Mouse (Mus musculus): ENCODE measurements around the gene Katna1.
"Not testable (repeated sequence)": the region's sequence is repeated elsewhere in the genome, so short reads cannot be mapped to it uniquely, and the experiment has no call there.

Katna1 gene

DNA sequence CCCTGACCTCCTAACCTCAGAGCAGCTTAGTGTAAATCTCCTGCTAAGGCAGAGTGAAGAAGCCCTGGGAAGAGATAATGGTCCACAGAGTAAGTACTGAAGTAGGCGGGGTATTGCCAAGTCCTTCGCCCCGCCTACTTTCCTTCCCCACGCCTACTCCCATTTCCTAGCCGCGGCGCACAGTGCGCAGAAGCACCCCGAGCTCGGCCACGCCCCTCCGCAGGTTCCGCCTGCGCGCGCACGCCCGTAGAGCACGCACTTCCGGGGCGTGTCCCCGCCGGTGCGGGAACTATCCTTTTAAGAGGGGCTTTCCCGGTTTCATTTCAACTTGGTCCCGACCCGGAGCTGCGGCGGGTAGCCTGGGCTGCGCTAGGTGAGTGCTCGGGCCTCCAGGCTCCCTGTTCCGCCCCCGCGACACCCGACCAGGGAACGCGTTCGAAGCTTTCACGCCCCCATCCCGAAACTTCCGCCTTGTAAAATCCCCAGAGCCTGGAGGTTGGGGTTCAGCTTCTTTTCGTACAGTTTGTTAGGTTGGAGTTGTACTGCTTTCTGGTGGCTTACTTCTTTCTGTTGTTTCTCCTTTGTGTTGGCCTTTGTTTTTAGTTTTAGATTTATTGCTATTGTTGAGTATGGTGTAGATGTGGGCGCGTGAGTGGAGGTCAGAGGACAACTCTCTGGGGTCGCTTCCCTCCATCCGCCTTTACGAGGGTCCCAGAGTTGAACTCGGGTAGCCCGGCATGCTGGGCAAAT lies at the start of gene Katna1:
Gene Katna1 (plus strand): TSS at position 250 of the 750 bp plus-strand sequence.
- ATAC-seq (ENCODE audit: low TSS enrichment) = peak; percentile 98

DNA sequence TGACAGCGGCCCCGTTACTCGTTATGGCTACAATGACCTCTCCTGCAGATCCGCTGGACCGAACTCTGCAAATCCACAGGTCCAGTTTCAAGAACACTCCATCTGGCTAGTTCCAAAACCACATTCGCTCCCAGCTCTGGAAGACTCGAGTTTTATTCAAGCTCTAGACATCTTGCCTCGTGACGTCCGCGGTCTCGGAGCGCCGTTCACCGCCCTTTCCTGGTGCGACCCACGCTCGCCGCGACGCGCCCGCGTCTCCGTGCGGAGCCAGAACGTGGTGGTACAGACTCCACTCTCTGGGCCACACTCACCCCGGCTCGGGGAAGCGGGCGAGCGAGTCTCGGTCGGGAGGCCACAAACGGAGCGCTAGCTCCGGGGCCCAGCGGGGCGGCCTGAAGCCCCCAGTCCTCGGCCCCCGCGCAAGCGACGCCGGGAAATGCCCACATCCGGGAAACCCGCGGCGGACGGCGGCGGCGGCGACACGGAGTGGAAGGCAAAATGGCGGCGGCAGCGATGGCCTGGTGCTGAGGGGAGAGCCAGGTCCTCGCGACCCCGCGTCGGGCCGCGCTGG lies 45.0 kb upstream of the Katna1 start, which contains the start of the genes Pcmt1 and Lats1:
Gene Pcmt1 (minus strand): TSS at position 406 of the 571 bp plus-strand sequence.
Gene Lats1 (plus strand): TSS at position 484 of the 571 bp plus-strand sequence.
- peak; percentile 91 for ATAC-seq (ENCODE audit: low TSS enrichment)

DNA sequence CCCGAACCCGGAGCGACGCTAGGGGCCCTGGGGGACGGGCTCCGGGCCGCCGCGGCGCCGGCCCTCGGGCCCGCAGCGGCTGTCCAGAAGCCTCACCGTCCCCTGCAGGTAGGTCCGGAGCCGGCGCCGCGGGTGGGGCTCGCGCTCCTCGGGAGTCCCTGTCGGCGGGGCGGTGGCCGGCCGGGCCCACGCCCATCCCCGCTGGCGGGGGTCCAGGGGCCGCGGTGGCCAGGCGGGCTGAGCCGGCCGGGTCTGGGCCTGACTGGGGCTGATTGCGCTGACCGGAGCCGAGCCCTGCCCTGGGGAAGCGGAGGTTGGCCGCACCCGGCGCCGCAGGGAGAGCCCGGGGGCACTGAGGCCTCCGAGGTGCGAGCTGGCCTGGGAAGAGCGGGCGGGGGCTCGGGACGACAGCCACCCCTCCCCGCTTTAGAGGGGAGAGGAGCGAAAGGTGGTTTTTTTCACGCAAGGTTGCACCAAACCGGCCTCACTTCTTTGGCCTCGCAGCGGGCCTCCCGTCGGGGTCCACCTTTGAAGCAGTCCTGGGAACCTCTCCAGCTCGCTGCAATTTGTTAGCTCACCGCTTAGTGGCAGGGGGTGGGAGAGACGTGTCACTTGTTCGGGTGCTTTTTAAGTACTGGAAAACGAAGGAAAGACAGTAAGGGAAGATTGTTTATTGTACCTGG lies 44.3 kb upstream of the Katna1 start:
- peak; percentile 66 for ATAC-seq (ENCODE audit: low TSS enrichment)

DNA sequence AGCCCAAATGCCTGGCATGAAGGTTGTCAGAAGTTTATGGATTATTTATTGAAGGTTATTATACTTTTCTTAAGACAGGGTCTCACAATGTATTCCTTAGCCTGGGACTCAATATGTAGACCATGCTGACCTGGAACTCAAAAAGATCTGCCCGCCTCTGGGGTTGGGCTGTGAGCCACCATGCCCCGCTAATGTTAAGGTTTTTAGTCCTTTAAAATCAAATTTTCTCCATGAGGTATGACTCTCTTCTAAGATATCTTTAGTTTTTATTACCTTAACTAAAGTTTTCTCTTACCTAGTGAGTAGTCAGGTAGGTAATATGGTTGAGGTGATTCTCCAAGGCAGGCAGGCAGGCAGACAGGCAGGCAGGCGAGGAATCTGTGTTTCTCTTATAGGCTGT lies 43.6 kb upstream of the Katna1 start:
- no peak for ATAC-seq (ENCODE audit: low TSS enrichment)

DNA sequence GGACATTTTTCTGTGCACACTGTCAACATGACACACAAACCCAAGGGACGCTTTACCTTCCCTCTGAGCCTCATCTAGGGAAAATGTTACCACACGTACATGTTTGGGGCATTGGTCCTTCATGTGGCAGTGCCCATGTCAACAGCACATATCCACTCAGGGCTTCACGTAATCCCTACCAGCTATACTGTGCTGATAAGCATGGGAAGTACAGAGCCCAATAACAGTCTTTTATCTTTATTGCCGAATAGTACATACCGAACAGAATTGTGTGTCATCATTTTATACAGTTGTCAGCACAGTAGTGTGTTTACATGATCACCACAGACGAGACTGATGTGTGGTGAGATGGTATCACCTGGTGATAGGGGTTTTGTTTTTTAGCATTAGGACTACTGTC lies 38.9 kb upstream of the Katna1 start:
- no peak for ATAC-seq (ENCODE audit: low TSS enrichment)

DNA sequence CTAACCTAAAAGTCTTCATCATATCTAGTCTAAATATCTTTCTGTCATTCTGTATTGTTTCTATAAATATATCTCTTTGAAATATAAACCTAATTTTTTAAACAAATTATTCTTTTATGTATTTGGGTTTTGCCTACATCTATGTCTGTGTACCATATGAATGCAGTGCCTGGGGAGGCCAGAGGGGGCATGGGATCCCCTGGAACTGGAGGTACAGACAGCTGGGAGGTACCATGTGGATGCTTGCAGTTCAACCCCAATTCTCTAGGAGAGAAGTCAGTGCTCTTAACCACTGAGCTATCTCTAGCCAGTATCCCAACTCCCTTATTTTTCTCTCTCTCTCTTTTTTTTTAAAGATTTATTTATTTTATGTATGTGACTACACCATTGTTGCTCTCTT lies 30.5 kb upstream of the Katna1 start:
- ATAC-seq (ENCODE audit: low TSS enrichment) = no peak

DNA sequence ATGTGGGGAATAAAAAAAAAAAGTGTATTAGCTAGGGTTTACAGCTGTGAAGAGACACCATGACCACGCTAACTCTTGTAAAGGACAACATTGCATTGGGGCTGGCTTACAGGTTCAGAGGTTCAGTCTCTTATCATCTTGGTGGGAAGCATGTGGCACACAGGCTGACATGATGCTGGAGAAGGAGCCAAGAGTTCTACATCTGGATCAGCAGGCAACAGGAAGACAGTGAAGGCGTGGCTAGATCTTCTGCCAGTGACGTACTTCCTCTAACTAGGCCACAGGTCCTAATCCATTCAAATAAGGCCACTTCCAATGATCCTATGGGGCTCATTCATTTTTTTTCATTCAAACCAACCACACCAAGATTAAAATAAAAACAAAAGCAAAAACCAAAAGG lies 25.7 kb upstream of the Katna1 start:
- no peak for ATAC-seq (ENCODE audit: low TSS enrichment)

DNA sequence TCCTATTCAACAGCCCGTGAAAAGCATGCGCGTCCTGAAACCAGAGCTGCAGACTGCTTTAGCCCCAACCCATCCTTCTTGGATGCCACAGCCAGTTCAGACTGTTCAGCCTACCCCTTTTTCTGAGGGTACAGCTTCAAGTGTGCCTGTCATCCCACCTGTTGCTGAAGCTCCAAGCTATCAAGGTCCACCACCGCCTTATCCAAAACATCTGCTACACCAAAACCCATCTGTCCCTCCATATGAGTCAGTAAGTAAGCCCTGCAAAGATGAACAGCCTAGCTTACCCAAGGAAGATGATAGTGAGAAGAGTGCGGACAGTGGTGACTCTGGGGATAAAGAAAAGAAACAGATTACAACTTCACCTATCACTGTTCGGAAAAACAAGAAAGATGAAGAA lies 23.2 kb upstream of the Katna1 start:
- peak; percentile 44; the same call in 1 of the 2 replicates for ATAC-seq (ENCODE audit: low TSS enrichment)

DNA sequence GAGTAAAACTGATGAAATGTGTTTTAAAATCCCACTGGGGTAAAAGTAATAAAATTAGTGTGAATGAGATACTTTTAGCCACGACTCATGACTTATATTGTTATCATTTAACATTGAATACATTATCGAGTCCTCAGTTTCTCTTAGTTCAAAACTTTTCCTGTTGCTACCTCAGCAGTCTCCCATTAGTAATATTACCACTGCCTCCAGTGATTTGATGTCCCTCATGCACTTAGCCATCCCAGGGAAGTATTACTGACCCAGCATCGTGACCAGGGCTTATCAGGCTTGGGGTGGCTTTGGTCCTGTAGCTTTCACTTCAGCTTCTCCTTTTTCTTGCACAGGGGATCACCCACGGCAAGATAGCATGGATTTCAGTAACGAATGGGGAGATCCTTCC lies 15.7 kb upstream of the Katna1 start:
- ATAC-seq (ENCODE audit: low TSS enrichment) = no peak

DNA sequence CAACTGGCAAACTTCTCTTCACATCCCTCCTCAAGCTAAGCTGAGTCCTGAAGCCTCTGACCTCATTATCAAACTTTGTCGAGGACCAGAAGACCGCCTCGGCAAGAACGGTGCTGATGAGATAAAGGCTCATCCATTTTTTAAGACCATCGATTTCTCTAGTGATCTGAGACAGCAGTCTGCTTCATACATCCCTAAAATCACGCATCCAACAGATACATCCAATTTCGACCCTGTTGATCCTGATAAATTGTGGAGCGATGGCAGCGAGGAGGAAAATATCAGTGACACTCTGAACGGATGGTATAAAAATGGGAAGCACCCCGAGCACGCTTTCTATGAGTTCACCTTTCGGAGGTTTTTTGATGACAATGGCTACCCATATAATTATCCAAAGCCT lies 13.3 kb upstream of the Katna1 start:
- ATAC-seq (ENCODE audit: low TSS enrichment) = no peak

DNA sequence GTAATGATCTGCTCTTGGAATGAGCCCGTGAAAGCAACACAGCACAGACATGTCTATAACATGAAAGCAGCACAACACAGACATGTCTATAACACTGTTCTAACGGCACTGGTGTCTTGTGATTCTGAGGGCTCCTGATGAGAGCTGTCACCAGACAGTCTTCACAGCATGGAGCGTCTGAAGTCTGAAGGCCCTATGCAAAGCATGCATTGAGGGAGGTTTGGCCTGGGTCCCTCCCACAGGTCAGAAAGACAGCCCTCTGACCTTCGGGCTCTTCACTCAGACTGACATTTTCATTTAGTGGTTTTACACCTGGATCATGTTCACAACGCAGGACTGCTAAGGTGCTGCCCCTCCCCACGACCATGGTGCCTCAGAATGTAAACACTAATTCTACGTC lies 10.7 kb upstream of the Katna1 start:
- ATAC-seq (ENCODE audit: low TSS enrichment) = no peak

DNA sequence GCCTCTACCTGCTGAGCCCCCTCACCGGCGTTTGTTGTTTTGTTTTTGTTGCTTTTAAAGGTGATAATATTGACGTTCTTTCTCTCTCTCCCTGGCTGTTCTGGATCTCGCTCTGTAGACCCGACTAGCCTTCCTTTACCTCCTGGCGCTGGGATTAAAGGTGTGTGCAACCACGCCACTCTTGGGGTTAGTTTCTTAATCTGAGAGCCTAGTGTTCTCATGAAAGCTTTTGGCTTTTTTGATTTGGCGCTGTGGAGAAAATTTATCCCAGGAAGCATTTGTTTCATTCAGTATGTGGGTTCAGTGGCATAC lies 657 bp downstream of the Katna1 start:
- ATAC-seq (ENCODE audit: low TSS enrichment) = no peak

DNA sequence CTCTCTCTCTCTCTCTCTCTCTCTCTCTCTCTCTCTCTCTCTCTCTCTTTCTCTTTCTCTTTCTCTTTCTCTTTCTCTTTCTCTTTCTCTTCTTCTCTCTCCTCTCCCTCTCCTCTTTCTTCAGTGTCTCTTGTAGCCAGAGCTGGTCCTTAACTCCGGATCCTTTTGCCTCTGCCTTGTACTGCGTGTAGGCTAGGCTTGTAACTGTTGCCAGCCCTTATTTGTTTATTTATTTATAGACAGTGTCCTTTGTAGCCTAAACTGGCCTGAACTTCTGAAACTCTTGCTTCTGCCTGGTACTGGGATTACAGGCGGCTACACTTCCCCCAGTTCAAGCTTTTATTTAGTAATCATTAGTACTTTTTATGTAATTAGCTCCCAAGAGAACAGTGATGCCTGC lies 1.2 kb downstream of the Katna1 start:
- ATAC-seq (ENCODE audit: low TSS enrichment) = no peak

DNA sequence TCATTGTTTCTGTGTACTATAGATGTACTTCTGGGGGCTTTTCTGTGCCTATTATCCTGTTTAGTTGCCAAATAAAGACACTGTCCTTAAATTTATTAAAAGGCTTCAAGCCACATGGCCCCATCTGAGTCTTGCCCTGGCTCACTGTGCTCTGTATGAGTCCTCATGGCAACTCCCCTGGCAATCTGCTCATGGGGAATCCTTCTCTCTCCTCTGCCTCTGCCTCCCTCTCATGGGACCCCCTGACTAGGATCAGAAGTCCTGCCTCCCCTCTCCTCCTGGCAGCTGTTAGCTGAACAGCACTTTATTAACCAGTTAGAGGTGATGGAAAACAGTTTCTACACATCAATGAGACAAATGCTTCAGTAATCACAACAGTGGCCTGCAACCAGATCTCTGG lies 5.8 kb downstream of the Katna1 start:
- ATAC-seq (ENCODE audit: low TSS enrichment) = no peak

DNA sequence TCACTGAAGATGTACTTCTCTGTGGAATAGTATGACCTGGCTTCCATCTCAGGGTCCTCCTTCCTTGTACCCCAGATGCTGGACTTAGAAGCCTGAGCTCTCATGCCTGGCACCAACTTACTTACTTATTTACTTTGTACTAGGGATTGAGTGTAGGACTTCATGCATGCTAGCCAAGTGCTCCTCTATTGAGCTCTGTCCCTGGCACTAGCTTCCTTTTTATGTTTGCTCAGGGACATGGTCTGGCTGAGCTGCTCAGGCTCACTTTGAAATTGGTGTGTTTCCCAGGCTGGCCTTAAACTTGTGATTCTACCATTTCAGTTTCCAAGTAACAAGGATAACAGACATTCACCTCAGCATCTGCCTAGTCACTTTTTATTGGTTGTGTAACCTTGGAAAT lies 11.3 kb downstream of the Katna1 start:
- no peak for ATAC-seq (ENCODE audit: low TSS enrichment)

DNA sequence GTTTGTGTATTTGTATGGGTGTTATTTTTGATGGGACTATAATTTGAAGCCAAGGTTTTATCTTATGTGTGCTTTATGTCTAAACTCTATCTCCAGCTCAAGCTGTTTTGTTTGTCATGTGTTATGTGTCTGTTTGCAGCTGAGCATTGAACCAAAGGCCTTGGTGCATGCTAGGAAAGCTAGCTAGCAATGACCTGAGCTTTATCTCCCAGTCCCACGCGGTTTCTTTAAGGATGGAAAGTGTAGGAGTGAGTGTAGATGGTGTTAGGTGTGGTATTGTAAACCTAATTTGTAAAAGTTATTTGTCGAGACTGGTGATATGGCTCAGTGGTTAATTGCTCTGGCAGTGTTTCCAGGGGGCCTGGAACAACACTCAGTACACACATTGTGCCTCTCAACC lies 12.1 kb downstream of the Katna1 start:
- ATAC-seq (ENCODE audit: low TSS enrichment) = no peak

DNA sequence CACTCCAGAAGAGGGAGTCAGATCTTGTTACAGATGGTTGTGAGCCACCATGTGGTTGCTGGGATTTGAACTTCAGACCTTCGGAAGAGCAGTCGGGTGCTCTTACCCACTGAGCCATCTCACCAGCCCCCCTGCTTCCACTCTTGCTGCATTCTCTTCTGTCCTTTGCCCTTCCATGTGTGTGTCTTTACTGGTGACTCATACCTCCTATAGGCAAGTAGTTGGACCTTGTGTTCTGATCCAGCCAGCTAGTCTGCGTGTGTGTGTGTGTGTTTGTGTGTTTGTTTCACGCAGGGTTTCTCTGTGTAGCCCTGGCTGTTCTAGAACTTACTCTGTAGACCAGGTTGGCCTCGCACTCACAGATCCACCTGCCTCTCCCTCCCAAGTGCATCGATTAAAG lies 19.7 kb downstream of the Katna1 start:
- not testable (repeated sequence) for ATAC-seq (ENCODE audit: low TSS enrichment)

DNA sequence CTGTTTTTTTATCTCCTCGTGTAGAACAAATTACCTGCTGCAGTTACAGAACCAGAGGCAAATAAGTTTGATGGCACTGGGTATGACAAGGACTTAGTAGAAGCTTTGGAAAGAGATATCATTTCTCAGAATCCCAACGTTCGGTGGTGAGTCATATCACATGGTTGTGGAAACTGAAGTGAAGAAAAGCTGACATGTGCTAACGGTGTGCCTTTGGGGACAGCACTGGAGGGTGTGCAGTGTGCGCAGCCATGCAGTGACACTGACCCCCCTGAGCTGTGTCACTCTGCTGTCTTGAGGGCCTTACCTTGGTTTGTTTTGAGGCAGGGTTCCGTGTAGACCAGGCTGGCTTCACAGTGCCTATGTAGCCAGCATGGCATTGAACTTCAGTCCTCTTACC lies 23.0 kb downstream of the Katna1 start:
- ATAC-seq (ENCODE audit: low TSS enrichment) = no peak

DNA sequence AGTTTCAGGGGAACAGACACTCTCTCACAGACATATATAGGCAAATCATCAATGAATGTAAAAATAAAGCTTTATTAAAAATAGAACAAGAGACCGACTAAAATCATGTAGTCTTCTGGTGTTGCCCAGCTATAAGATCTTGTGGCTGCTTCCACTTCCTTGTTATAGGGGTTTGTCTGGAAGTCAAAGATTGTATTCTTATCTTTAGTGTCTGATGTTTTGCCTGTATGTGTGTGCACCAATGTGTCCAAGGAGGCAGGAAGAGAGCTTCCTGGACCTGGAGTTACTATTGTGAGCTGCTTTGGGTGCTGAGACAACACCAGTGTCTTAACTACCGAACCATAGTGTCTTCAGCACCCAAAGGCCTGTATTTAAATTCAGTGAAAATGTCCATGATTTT lies 31.7 kb downstream of the Katna1 start:
- ATAC-seq (ENCODE audit: low TSS enrichment) = no peak

DNA sequence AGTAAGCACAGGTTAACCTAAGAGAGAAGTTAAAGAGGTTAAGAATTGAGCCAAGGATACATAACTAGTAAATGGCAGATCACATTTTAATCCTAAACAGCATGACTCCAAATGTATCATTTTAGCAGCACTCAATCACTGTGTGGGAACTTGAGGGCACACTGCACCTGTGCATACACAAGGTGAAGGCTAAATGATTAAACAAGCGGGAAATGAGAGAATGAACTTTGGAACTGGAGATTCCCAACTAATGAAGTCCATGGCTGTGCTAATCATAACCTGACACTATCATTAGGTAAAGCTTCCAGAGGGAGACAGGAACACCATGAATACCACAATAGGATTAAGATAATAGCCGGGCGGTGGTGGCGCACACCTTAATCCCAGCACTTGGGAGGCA lies 46.5 kb downstream of the Katna1 start:
- no peak for ATAC-seq (ENCODE audit: low TSS enrichment)

DNA sequence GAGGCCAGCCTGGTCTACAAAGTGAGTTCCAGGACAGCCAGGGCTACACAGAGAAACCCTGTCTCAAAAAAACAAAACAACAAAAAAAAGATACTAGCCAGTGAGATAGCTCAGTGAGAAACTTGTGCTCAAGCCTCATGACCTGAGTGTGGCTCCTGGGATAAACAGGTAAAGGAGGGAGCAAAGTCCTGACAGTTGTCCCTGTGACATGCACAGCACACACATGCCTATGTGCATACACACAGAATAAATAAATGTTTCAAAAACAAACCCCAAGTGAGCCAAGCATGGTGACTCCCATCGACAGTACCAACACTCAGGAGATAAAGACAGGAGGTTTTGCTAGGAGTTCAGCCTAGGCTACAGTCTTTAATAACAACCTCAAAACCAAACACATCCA lies 47.0 kb downstream of the Katna1 start:
- no peak for ATAC-seq (ENCODE audit: low TSS enrichment)

DNA sequence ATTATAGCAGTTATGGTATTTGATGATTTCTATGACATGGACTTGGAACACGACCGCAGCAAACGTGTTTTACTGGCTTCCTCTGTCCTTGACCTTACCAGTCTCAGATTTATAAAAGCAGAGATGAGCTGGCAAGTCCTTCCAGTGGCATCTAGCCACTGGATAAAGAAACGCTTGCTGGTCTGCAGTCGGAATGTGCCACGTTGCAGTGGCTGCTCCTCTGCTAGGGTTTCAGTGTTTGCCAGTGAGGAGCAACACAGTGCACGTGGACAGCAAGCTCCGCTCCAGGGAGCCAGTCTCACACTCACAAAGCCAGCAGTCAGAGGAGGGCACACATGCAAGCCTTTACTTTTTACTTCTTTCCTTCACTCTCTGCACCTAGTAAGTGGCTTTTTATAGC lies 49.6 kb downstream of the Katna1 start:
- ATAC-seq (ENCODE audit: low TSS enrichment) = no peak

DNA sequence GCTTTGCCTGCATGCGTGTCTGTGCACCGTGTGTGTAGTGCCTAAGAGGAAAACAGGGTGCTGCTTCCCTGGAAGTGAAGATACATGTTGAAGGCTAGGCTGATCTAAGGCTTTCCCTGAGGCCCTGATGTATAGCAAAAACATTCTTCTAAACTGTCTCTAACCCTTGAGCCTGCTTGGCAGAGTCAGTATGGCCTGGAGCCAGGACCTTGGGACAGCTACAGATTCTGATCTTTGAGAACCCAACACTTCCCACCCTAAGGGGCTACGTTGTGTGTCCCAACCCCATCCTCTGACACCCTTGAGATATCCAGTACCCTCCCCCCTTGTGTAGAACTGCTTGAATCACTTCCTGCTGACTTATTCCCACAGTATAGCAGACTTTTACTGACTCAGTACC lies 52.6 kb downstream of the Katna1 start:
- ATAC-seq (ENCODE audit: low TSS enrichment) = no peak
